Mouse (Mus musculus): ENCODE measurements around the gene Etfrf1. TPM values are rescaled to one million over a fixed set of nuclear protein-coding genes. Genes with fewer than 3 reads are reported as not detected.

Gene Etfrf1
- polyA plus RNA-seq (2015; fragmentation: Nextera tagmentation; extraction: Ambion mirVana), result 53.9 and 56.0 TPM in 2 replicates

DNA sequence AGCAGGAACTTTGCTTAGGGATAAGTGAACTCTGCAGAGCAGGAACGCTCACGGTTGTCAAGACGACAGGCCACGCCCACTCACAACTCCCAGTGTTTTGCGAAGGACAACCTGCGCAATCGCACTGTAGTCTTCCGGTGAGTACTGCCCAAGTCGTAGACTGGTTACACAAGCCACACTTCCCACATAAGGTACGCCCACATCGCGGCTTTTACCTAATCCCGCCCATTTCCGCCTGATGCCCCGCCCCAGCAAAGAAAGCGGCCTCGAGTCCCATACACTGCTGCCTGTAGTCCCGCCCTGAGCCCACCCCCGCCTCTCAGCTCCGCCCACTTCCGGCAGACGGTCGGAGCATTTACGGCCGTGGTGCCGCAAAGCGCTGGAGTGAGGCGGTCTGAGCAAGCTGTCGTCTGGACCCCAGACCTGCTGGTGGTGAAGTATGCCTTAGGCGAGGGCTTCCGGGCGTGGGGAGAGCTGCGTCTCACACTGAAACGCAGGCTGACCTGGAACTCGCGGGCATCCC is at the start of gene Etfrf1, which contains the start of gene Casc1:
Gene Etfrf1 (plus strand): TSS at position 319 of the 523 bp plus-strand sequence.
Gene Casc1 (minus strand): TSS at position 190 of the 523 bp plus-strand sequence.
- Histone ChIP-seq H3K4me2 (ENCODE audit: low read depth, low read length) (peak within 1 kb of the TSS; percentile 72), H3K27me3 (replicated peaks; ENCODE audit: control insufficient read depth, insufficient read depth, low read length) (no peaks in the 10 kb centered on the region), H3K9me3 (ENCODE audit: control insufficient read depth, low read length) (no peaks in the 10 kb centered on the region), H3K4me3 (ENCODE audit: low read length) (peak within 1 kb of the TSS; percentile 70), H3K36me3 (ENCODE audit: control insufficient read depth, insufficient read depth, low read length) (no peaks in the 10 kb centered on the region), H3K4me1 (ENCODE audit: control insufficient read depth, insufficient read depth, low read length) (peaks cover 3% of the 10 kb centered on the region; the same call in 1 of the 2 replicates), H3K27ac (ENCODE audit: low read length) (peak within 1 kb of the TSS; percentile 98), H3K9ac (ENCODE audit: low read depth, low read length) (peak within 1 kb of the TSS; percentile 90)
- peak; percentile 100 for ATAC-seq
- WGBS, result under 1% methylated on average over 36 of the region's 36 CpGs

DNA sequence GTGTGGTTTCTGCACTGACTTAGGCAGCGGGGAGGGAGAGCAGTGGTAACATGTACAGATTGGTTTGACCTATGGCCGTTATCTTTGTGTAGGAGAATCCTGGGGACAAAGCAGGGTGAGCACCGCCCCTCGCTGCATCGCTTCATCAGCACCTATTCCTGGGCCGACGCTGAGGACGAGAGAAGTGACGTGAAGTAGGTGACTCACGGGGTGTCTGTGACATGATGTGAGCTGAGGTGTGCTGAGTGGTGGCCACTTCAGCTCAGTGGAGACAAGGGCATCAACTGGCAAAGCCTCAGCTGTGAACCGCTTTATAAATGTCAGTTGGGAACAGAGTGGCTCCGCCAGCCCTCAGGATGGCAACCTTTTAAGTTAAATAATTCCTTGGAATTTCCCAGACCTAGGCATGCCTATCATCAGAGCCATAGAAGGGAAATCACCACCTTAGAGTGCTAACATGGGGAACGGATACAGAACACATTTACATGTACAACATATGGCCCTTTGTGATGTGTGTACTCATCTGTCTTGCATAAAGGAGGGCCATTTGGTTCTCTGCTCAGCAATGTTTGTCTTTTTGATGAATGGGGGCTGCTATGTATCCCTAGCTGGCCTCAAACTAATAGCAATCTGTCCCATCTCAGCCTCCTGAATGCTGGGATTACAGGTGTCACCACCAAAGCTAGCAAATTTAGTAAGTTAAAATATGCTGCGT is 38.9 kb upstream of the Etfrf1 start:
- H3K9ac ChIP-seq (ENCODE audit: low read depth, low read length), result no peak overlapping the region
- no peaks in the 10 kb centered on the region for H3K36me3 ChIP-seq (ENCODE audit: control insufficient read depth, insufficient read depth, low read length)
- peaks cover 19% of the 10 kb centered on the region for H3K4me1 ChIP-seq (ENCODE audit: control insufficient read depth, insufficient read depth, low read length)
- 82% methylated on average over 14 of the region's 14 CpGs for WGBS
- no peak overlapping the region for H3K4me2 ChIP-seq (ENCODE audit: low read depth, low read length)
- no peak overlapping the region for H3K27ac ChIP-seq (ENCODE audit: low read length)
- H3K9me3 ChIP-seq (ENCODE audit: control insufficient read depth, low read length), result no peaks in the 10 kb centered on the region
- H3K4me3 ChIP-seq (ENCODE audit: low read length), result no peak overlapping the region
- H3K27me3 ChIP-seq (replicated peaks; ENCODE audit: control insufficient read depth, insufficient read depth, low read length), result no peaks in the 10 kb centered on the region
- no peak for ATAC-seq

- H3K9ac ChIP-seq (ENCODE audit: low read depth, low read length), result no peak overlapping the region
- H3K36me3 ChIP-seq (ENCODE audit: control insufficient read depth, insufficient read depth, low read length), result no peaks in the 10 kb centered on the region
- peak overlapping the region; percentile 31; the same call in 1 of the 2 replicates for H3K27ac ChIP-seq (ENCODE audit: low read length)
- 3% methylated on average over 10 of the region's 11 CpGs for WGBS
- H3K9me3 ChIP-seq (ENCODE audit: control insufficient read depth, low read length), result no peaks in the 10 kb centered on the region
- H3K4me2 ChIP-seq (ENCODE audit: low read depth, low read length), result peak overlapping the region; percentile 37; the same call in 1 of the 2 replicates
- peaks cover 20% of the 10 kb centered on the region for H3K4me1 ChIP-seq (ENCODE audit: control insufficient read depth, insufficient read depth, low read length)
- H3K27me3 ChIP-seq (replicated peaks; ENCODE audit: control insufficient read depth, insufficient read depth, low read length), result no peaks in the 10 kb centered on the region
- H3K4me3 ChIP-seq (ENCODE audit: low read length), result no peak overlapping the region
- ATAC-seq, result peak; percentile 96
These were observed 37.1 kb upstream of the Etfrf1 start for GRCm38 (mm10) chr6:145173781-145174191.

GRCm38 (mm10) chr6:145175571-145175981 is 35.4 kb upstream of the Etfrf1 start:
- Histone ChIP-seq H3K4me1 (ENCODE audit: control insufficient read depth, insufficient read depth, low read length) (peaks cover 22% of the 10 kb centered on the region), H3K36me3 (ENCODE audit: control insufficient read depth, insufficient read depth, low read length) (no peaks in the 10 kb centered on the region), H3K9ac (ENCODE audit: low read depth, low read length) (no peak overlapping the region), H3K4me3 (ENCODE audit: low read length) (no peak overlapping the region), H3K27ac (ENCODE audit: low read length) (no peak overlapping the region), H3K27me3 (replicated peaks; ENCODE audit: control insufficient read depth, insufficient read depth, low read length) (no peaks in the 10 kb centered on the region), H3K4me2 (ENCODE audit: low read depth, low read length) (peak overlapping the region; percentile 47), H3K9me3 (ENCODE audit: control insufficient read depth, low read length) (no peaks in the 10 kb centered on the region)
- ATAC-seq, result peak; percentile 53
- 36% methylated on average over 9 of the region's 9 CpGs for WGBS

DNA sequence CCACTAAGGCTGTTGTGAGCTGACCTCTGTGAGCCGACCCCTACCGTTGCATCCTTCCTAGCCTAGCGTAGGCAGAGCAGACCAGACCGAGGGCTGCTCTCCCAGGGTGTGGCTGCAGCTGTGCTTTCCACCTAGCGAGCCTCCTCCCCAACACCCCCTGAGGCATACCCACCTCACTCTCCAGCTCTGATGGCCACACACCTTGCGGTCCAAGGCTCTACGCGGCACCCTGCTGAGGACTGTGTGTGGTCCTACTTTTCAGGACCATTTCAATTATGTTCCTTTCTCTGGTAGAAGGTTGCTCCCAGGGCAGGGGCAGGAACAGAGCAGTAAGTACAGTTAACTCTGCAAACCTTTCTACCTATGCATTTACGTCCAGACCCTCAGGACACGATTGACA is 34.5 kb upstream of the Etfrf1 start:
- H3K9me3 ChIP-seq (ENCODE audit: control insufficient read depth, low read length), result no peaks in the 10 kb centered on the region
- H3K4me3 ChIP-seq (ENCODE audit: low read length), result no peak overlapping the region
- H3K36me3 ChIP-seq (ENCODE audit: control insufficient read depth, insufficient read depth, low read length), result no peaks in the 10 kb centered on the region
- peaks cover 22% of the 10 kb centered on the region for H3K4me1 ChIP-seq (ENCODE audit: control insufficient read depth, insufficient read depth, low read length)
- no peak for ATAC-seq
- H3K9ac ChIP-seq (ENCODE audit: low read depth, low read length), result no peak overlapping the region
- WGBS, result 59% methylated on average over 10 of the region's 10 CpGs
- no peak overlapping the region for H3K4me2 ChIP-seq (ENCODE audit: low read depth, low read length)
- no peak overlapping the region for H3K27ac ChIP-seq (ENCODE audit: low read length)
- H3K27me3 ChIP-seq (replicated peaks; ENCODE audit: control insufficient read depth, insufficient read depth, low read length), result no peaks in the 10 kb centered on the region

- Histone ChIP-seq H3K4me1 (ENCODE audit: control insufficient read depth, insufficient read depth, low read length) (peaks cover 7% of the 10 kb centered on the region), H3K27ac (ENCODE audit: low read length) (no peak overlapping the region), H3K9ac (ENCODE audit: low read depth, low read length) (no peak overlapping the region), H3K9me3 (ENCODE audit: control insufficient read depth, low read length) (no peaks in the 10 kb centered on the region), H3K36me3 (ENCODE audit: control insufficient read depth, insufficient read depth, low read length) (no peaks in the 10 kb centered on the region), H3K4me3 (ENCODE audit: low read length) (no peak overlapping the region), H3K4me2 (ENCODE audit: low read depth, low read length) (no peak overlapping the region), H3K27me3 (replicated peaks; ENCODE audit: control insufficient read depth, insufficient read depth, low read length) (no peaks in the 10 kb centered on the region)
- WGBS, result 44% methylated on average over 6 of the region's 6 CpGs
- no peak for ATAC-seq
These were observed 31.3 kb upstream of the Etfrf1 start for GRCm38 (mm10) chr6:145179665-145180064.

DNA sequence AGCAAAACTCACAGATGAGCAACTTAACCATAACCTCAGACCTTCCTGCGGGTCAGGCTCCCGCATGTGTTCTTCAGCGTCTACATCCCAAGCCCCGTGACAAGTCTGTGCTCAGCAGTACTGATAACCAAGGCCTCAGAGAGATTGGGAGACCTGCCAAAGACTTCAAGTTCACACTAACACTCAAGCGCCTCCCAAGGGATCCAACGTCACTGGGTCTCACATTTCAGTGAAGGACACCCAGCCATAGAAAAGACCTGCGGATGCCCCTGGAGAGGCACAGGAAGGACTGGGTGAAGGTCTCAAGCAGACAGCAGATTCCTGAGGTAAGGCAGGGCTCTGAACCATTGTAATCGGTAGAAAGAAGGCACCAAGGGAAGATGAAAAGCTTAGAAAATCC is 28.9 kb upstream of the Etfrf1 start:
- H3K4me3 ChIP-seq (ENCODE audit: low read length), result no peak overlapping the region
- no peak overlapping the region for H3K4me2 ChIP-seq (ENCODE audit: low read depth, low read length)
- 63% methylated on average over 8 of the region's 8 CpGs for whole genome bisulfite sequencing
- 0 out of 2 replicates have a peak, but pooled peaks cover 2% of the 10 kb centered on the region for H3K4me1 ChIP-seq (ENCODE audit: control insufficient read depth, insufficient read depth, low read length)
- H3K27ac ChIP-seq (ENCODE audit: low read length), result no peak overlapping the region
- no peaks in the 10 kb centered on the region for H3K27me3 ChIP-seq (replicated peaks; ENCODE audit: control insufficient read depth, insufficient read depth, low read length)
- no peaks in the 10 kb centered on the region for H3K9me3 ChIP-seq (ENCODE audit: control insufficient read depth, low read length)
- no peaks in the 10 kb centered on the region for H3K36me3 ChIP-seq (ENCODE audit: control insufficient read depth, insufficient read depth, low read length)
- no peak for ATAC-seq
- H3K9ac ChIP-seq (ENCODE audit: low read depth, low read length), result no peak overlapping the region

DNA sequence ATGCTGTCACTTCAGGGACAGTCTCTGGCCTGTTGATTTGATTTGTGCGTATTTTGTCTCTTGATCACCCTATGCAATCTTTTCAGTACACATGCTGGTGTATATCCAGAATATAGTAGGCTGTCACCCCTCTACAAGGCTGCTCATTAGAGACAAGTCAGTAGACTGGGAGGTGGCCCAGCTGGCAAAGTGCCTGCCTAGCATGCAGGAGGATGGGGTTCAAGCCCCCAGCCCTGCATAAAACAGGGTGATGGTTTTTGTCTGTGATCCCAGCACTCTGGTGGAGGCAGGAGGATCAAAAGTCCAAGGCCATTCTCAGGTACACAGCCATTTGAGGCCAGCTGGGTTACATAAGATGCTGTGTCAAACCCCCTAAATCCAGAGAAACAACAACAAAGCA is 24.8 kb upstream of the Etfrf1 start:
- WGBS, result 94% methylated on average over 1 of the region's 1 CpGs
- ATAC-seq, result no peak
- Histone ChIP-seq H3K36me3 (ENCODE audit: control insufficient read depth, insufficient read depth, low read length) (no peaks in the 10 kb centered on the region), H3K4me2 (ENCODE audit: low read depth, low read length) (no peak overlapping the region), H3K4me1 (ENCODE audit: control insufficient read depth, insufficient read depth, low read length) (no peaks in the 10 kb centered on the region), H3K27me3 (replicated peaks; ENCODE audit: control insufficient read depth, insufficient read depth, low read length) (no peaks in the 10 kb centered on the region), H3K4me3 (ENCODE audit: low read length) (no peak overlapping the region), H3K27ac (ENCODE audit: low read length) (no peak overlapping the region), H3K9me3 (ENCODE audit: control insufficient read depth, low read length) (no peaks in the 10 kb centered on the region), H3K9ac (ENCODE audit: low read depth, low read length) (no peak overlapping the region)

DNA sequence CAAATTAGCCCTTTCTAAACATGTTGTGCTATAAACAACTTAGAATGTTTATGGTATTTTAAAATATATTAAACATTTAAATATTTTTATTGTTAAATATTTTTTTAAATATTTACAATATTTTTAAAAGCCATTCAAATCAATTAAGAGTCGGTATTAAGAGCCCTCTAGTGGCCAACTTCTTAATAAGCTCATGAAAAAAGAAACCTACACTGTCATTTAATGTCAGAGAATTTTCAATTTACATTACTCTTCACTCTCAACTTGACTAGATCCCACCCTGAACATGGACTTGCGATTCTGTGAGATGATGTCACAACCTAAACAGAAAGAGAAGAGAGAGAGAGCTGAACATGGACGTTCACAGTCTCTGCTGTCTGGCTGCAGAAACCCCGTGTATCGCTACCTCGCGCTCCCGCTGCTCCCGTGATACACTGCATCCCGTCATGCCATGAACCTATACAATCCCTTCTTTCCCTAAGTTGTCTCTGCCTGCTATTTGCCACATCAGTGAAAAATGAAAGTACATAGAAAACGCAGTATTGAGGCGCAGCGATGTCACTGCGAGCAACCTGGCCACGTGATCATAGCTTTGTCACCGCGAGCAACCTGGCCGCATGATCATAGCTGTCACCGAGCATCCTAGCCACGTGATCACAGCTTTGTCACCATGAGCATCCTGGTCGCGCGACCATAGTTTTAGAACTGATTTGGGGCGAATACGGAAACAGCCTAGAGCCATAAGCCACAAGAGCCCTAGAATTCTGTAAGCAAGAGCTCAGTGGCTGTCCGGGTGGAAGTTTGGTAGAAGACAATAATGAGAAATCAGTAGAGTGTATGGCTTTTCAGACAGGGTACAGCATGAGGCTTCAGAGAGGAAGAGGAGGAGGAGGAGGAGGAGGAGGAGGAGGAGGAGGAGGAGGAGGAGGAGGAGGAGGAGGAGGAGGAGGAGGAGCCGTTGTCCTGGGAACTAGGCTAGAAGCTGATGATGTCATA is 23.5 kb upstream of the Etfrf1 start:
- H3K36me3 ChIP-seq (ENCODE audit: control insufficient read depth, insufficient read depth, low read length), result no peaks in the 10 kb centered on the region
- no peaks in the 10 kb centered on the region for H3K9me3 ChIP-seq (ENCODE audit: control insufficient read depth, low read length)
- no peaks in the 10 kb centered on the region for H3K27me3 ChIP-seq (replicated peaks; ENCODE audit: control insufficient read depth, insufficient read depth, low read length)
- WGBS, result 56% methylated on average over 27 of the region's 27 CpGs
- ATAC-seq, result peak; percentile 36; the same call in 1 of the 2 replicates
- H3K27ac ChIP-seq (ENCODE audit: low read length), result no peak overlapping the region
- peak overlapping the region; percentile 42 for H3K4me3 ChIP-seq (ENCODE audit: low read length)
- H3K9ac ChIP-seq (ENCODE audit: low read depth, low read length), result peak overlapping the region; percentile 49
- H3K4me2 ChIP-seq (ENCODE audit: low read depth, low read length), result peak overlapping the region; percentile 53
- H3K4me1 ChIP-seq (ENCODE audit: control insufficient read depth, insufficient read depth, low read length), result no peaks in the 10 kb centered on the region
